8 mouse cellular contexts compared by ENCODE assay signal in the genomic region with DNA sequence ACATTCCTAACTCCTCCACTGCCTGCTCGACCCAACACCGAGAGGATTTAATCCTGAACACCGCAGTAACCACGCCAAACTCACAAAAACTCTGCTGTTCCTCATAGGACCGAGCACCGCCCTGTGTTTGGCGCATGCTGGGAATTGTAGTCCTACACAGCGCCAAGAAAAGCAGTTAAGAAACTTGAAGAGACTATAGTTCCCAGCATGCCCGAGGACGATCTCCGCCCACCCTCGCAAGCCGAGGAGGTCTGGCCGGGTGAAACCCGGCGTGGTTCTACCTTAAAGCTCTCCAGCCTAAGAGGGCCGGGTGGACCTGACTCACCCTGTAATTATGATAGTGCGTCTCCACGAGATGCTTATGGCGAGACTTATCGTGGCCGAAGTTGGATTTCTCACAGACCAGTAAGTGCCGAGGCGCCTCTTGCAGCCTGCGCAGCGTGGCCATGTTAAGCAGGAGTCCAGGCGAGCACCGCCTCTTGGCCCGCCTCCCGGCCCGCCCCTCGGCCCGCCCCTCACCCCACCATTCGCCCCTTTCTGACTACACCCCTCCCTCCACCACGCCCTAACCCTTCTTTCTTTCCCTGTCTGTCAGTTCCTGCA. TPM values are rescaled to one million over a fixed set of nuclear protein-coding genes. Genes with fewer than 3 reads are reported as not detected.
DNase-seq lines count a peak whose midpoint lies in the region; ATAC-seq and TF ChIP-seq lines count a peak whose summit lies in the region.

A gene (minus strand): TSS at position 481 of the 603 bp plus-strand sequence.

- H3K79me2 ChIP-seq in CH12.LX (replicated peaks; ENCODE audit: control insufficient read depth, extremely low read depth, insufficient read depth, poor library complexity, severe bottlenecking) = no peaks in the 10 kb centered on the region

- peak; percentile 59 for TF ChIP-seq POLR2A in CH12.LX (IDR thresholded peaks at IDR 0.05; ENCODE audit: low read depth, low read length)

- no peak for TF ChIP-seq RAD21 in CH12.LX (IDR thresholded peaks at IDR 0.05; ENCODE audit: low read depth, low read length)

- WGBS in forebrain, embryonic 11.5 days = 0% methylated on average over 35 of the region's 35 CpGs
- WGBS in heart, embryonic 16.5 days = 0% methylated on average over 35 of the region's 35 CpGs
- under 1% methylated on average over 35 of the region's 35 CpGs for WGBS in liver, embryonic 15.5 days (ENCODE audit: insufficient replicate concordance)
- under 1% methylated on average over 35 of the region's 35 CpGs for WGBS in neural tube, embryonic 12.5 days

- DNase-seq in CH12.LX (ENCODE audit: extremely low read depth) = peak; percentile 95
- DNase-seq in c-Kit-positive CD71-positive TER-119-negative erythroid progenitor cells, embryonic 14.5 days (ENCODE audit: low read depth) = peak; percentile 86
- DNase-seq in forebrain, embryonic 11.5 days (ENCODE audit: low spot score) = peak; percentile 95
- DNase-seq in kidney, postnatal 36 days = peak; percentile 94 to 95
- peak; percentile 96 for DNase-seq in telencephalon, adult 2 months (ENCODE audit: low read depth, low spot score)

- peak within 1 kb of the TSS; percentile 54 for H3K9ac ChIP-seq in CH12.LX (ENCODE audit: insufficient read depth, low read depth)
- H3K9ac ChIP-seq in forebrain, embryonic 11.5 days (ENCODE audit: low read length) = peak within 1 kb of the TSS; percentile 67
- peak within 1 kb of the TSS; percentile 79 for H3K9ac ChIP-seq in heart, embryonic 16.5 days (ENCODE audit: low read length)
- H3K9ac ChIP-seq in liver, embryonic 15.5 days = peak within 1 kb of the TSS; percentile 25; the same call in 1 of the 2 replicates
- H3K9ac ChIP-seq in neural tube, embryonic 12.5 days = peak within 1 kb of the TSS; percentile 36; the same call in 1 of the 2 replicates

- no peaks in the 10 kb centered on the region for H3K27me3 ChIP-seq in CH12.LX (replicated peaks)
- no peaks in the 10 kb centered on the region for H3K27me3 ChIP-seq in forebrain, embryonic 11.5 days (ENCODE audit: control insufficient read depth, insufficient read depth, low read length)
- no peaks in the 10 kb centered on the region for H3K27me3 ChIP-seq in heart, embryonic 16.5 days (ENCODE audit: control insufficient read depth, insufficient read depth, low read length)
- no peaks in the 10 kb centered on the region for H3K27me3 ChIP-seq in liver, embryonic 15.5 days
- no peaks in the 10 kb centered on the region for H3K27me3 ChIP-seq in neural tube, embryonic 12.5 days (replicated peaks)

- peak within 1 kb of the TSS; percentile 85 for H3K4me2 ChIP-seq in CH12.LX (ENCODE audit: insufficient read depth, low read depth, poor library complexity, severe bottlenecking)
- H3K4me2 ChIP-seq in forebrain, embryonic 11.5 days (ENCODE audit: low read depth, low read length, severe bottlenecking) = peak within 1 kb of the TSS; percentile 63
- H3K4me2 ChIP-seq in heart, embryonic 16.5 days (ENCODE audit: low read depth, low read length) = peak within 1 kb of the TSS; percentile 94
- H3K4me2 ChIP-seq in liver, embryonic 15.5 days = peak within 1 kb of the TSS; percentile 74
- peak within 1 kb of the TSS; percentile 62 for H3K4me2 ChIP-seq in neural tube, embryonic 12.5 days (replicated peaks)

- peaks cover 0 to 28% of the 10 kb centered on the region in 2 experiments for H3K36me3 ChIP-seq in CH12.LX (replicated peaks in 1 of 2; ENCODE audit: control insufficient read depth in 1 of 2, insufficient read depth in 1 of 2, low read length in 1 of 2)
- no peaks in the 10 kb centered on the region; the same call in 1 of the 2 replicates for H3K36me3 ChIP-seq in forebrain, embryonic 11.5 days (ENCODE audit: control insufficient read depth, insufficient read depth, low read length)
- H3K36me3 ChIP-seq in heart, embryonic 16.5 days (ENCODE audit: control insufficient read depth, insufficient read depth) = 0 out of 2 replicates have a peak, but pooled peaks cover 2% of the 10 kb centered on the region
- no peaks in the 10 kb centered on the region for H3K36me3 ChIP-seq in liver, embryonic 15.5 days (replicated peaks)
- H3K36me3 ChIP-seq in neural tube, embryonic 12.5 days = no peaks in the 10 kb centered on the region

- no peak for TF ChIP-seq CTCF in CH12.LX (conservative IDR thresholded peaks at IDR 0.05 in 1 of 2, IDR thresholded peaks at IDR 0.05 in 1 of 2; ENCODE audit: low read depth in 2 of 2, low read length in 2 of 2)

- H3K4me3 ChIP-seq in CH12.LX (replicated peaks in 1 of 3; ENCODE audit: low read depth in 2 of 3, low read length in 2 of 3, poor library complexity in 1 of 3) = peak within 1 kb of the TSS; percentile 58 to 76 (median 76)
- H3K4me3 ChIP-seq in forebrain, embryonic 11.5 days (ENCODE audit: low read depth, low read length) = peak within 1 kb of the TSS; percentile 61
- peak within 1 kb of the TSS; percentile 68 for H3K4me3 ChIP-seq in heart, embryonic 16.5 days (ENCODE audit: low read length)
- H3K4me3 ChIP-seq in liver, embryonic 15.5 days (replicated peaks) = peak within 1 kb of the TSS; percentile 74
- peak within 1 kb of the TSS; percentile 50 for H3K4me3 ChIP-seq in neural tube, embryonic 12.5 days

- TF ChIP-seq EP300 in CH12.LX (IDR thresholded peaks at IDR 0.05; ENCODE audit: low read length) = no peak

- peaks cover 6 to 9% of the 10 kb centered on the region in 2 experiments for H3K4me1 ChIP-seq in CH12.LX (ENCODE audit: control insufficient read depth in 1 of 2, insufficient read depth in 2 of 2)
- H3K4me1 ChIP-seq in forebrain, embryonic 11.5 days (replicated peaks; ENCODE audit: control insufficient read depth, insufficient read depth, low read length) = no peaks in the 10 kb centered on the region
- H3K4me1 ChIP-seq in heart, embryonic 16.5 days (ENCODE audit: control insufficient read depth, insufficient read depth, low read length) = no peaks in the 10 kb centered on the region
- H3K4me1 ChIP-seq in liver, embryonic 15.5 days (replicated peaks) = peaks cover 8% of the 10 kb centered on the region
- no peaks in the 10 kb centered on the region for H3K4me1 ChIP-seq in neural tube, embryonic 12.5 days

- peak; percentile 100 for ATAC-seq in forebrain, embryonic 11.5 days (replicated peaks; ENCODE audit: low FRiP score)
- peak; percentile 100 for ATAC-seq in heart, embryonic 16.5 days (replicated peaks; ENCODE audit: extremely low read depth, insufficient read depth, low FRiP score)
- peak; percentile 100 for ATAC-seq in liver, embryonic 15.5 days (ENCODE audit: insufficient read depth)
- ATAC-seq in neural tube, embryonic 12.5 days (ENCODE audit: low FRiP score, low read depth) = peak; percentile 100

- H3K27ac ChIP-seq in CH12.LX (ENCODE audit: insufficient read depth, low read depth) = no peak within 1 kb of the TSS
- H3K27ac ChIP-seq in forebrain, embryonic 11.5 days (ENCODE audit: low read depth, low read length) = no peak within 1 kb of the TSS
- H3K27ac ChIP-seq in heart, embryonic 16.5 days (ENCODE audit: low read length) = 0 out of 2 replicates have a peak within 1 kb of the TSS, but pooled peaks have one; percentile 3
- H3K27ac ChIP-seq in liver, embryonic 15.5 days (replicated peaks) = no peak within 1 kb of the TSS
- no peak within 1 kb of the TSS for H3K27ac ChIP-seq in neural tube, embryonic 12.5 days

- in situ Hi-C loops in CH12.LX (cut with MboI; ENCODE audit: low pct_ligation_motif_present, low pct_unique_long_range_greater_than_20kb, low sequenced_read_pairs) = no loop called here

- no peaks in the 10 kb centered on the region for H3K9me3 ChIP-seq in CH12.LX (replicated peaks; ENCODE audit: low read length)
- H3K9me3 ChIP-seq in forebrain, embryonic 11.5 days (ENCODE audit: control insufficient read depth, low read length) = no peaks in the 10 kb centered on the region
- H3K9me3 ChIP-seq in heart, embryonic 16.5 days (replicated peaks; ENCODE audit: control insufficient read depth, low read length) = no peaks in the 10 kb centered on the region
- H3K9me3 ChIP-seq in liver, embryonic 15.5 days (replicated peaks) = no peaks in the 10 kb centered on the region
- no peaks in the 10 kb centered on the region for H3K9me3 ChIP-seq in neural tube, embryonic 12.5 days

- dilution Hi-C loops in CH12.LX (cut with MboI; ENCODE audit: extremely low pct_ligation_motif_present, extremely low pct_unique_long_range_greater_than_20kb, low sequenced_read_pairs) = no loop called here

TF ChIP-seq in CH12.LX, 34 proteins besides CTCF, POLR2A, EP300 and RAD21 (continues in another document):
- TF ChIP-seq USF2 (conservative IDR thresholded peaks at IDR 0.05; ENCODE audit: low read depth, low read length) (no peak), PAX5 (IDR thresholded peaks at IDR 0.05; ENCODE audit: low read length) (no peak), MAZ (IDR thresholded peaks at IDR 0.05; ENCODE audit: low read depth, low read length) (no peak), UBTF (IDR thresholded peaks at IDR 0.05; ENCODE audit: low read depth, low read length) (no peak), JUND (conservative IDR thresholded peaks at IDR 0.05; ENCODE audit: low read depth, low read length) (no peak), CHD2 (IDR thresholded peaks at IDR 0.05; ENCODE audit: low read length) (no peak; the same call in 1 of the 2 replicates), ZKSCAN1 (IDR thresholded peaks at IDR 0.05; ENCODE audit: borderline replicate concordance, low read depth, low read length) (no peak), POLR2AphosphoS2 (IDR thresholded peaks at IDR 0.05; ENCODE audit: low read depth, low read length) (no peak), ZC3H11A (IDR thresholded peaks at IDR 0.05; ENCODE audit: low read depth, low read length) (no peak), KAT2A (IDR thresholded peaks at IDR 0.05; ENCODE audit: insufficient replicate concordance, low read length) (peak; percentile 95), TCF12 (IDR thresholded peaks at IDR 0.05; ENCODE audit: low read depth, low read length) (peak; percentile 45), MXI1 (IDR thresholded peaks at IDR 0.05; ENCODE audit: low read depth, low read length) (peak; percentile 97), CHD1 (IDR thresholded peaks at IDR 0.05; ENCODE audit: low read depth, low read length) (no peak), ETS1 (conservative IDR thresholded peaks at IDR 0.05; ENCODE audit: low read depth, low read length) (no peak), RCOR1 (conservative IDR thresholded peaks at IDR 0.05; ENCODE audit: low read depth, low read length) (no peak), ELF1 (IDR thresholded peaks at IDR 0.05; ENCODE audit: low read depth, low read length) (peak; percentile 84), MAFK (IDR thresholded peaks at IDR 0.05; ENCODE audit: insufficient replicate concordance, low read length) (no peak)

RNA-seq across cellular contexts. Expression of the gene that starts here (rescaled TPM):
- total RNA-seq in CH12.LX (2012; rRNA removed) (44.6 and 56.0 TPM in 2 replicates), CH12.LX (2014; rRNA removed) (77.4 and 95.6 TPM in 2 replicates)
- polyA plus RNA-seq in CH12.LX (2012; ENCODE audit: insufficient read length, low read depth) = 63.5 and 67.2 TPM in 2 replicates
- polyA plus RNA-seq in forebrain, embryonic 11.5 days (2014; fragmentation: Nextera tagmentation; extraction: Ambion mirVana) = 19.8 and 21.7 TPM in 2 replicates
- 9.3 and 9.8 TPM in 2 replicates for polyA plus RNA-seq in heart, embryonic 16.5 days (2015; fragmentation: Nextera tagmentation; extraction: Ambion mirVana)
- 5.7 and 6.1 TPM in 2 replicates for polyA plus RNA-seq in liver, embryonic 15.5 days (2015; fragmentation: Nextera tagmentation; extraction: Ambion mirVana)
- polyA plus RNA-seq in neural tube, embryonic 12.5 days (2016; fragmentation: Nextera tagmentation; extraction: Ambion mirVana) = 13.4 and 16.4 TPM in 2 replicates

Comparison
In these comparisons a context has a peak if more than half of its experiments do, and no peak if none do; other contexts are left out.
1. H3K9ac ChIP-seq: peak in every context shown above with its lines; median percentile 79 in heart, embryonic 16.5 days; 67 in forebrain, embryonic 11.5 days; 54 in CH12.LX; 36 in neural tube, embryonic 12.5 days; 25 in liver, embryonic 15.5 days.